Comparison of ENCODE assay signal across 9 mouse cellular contexts in the genomic region with DNA sequence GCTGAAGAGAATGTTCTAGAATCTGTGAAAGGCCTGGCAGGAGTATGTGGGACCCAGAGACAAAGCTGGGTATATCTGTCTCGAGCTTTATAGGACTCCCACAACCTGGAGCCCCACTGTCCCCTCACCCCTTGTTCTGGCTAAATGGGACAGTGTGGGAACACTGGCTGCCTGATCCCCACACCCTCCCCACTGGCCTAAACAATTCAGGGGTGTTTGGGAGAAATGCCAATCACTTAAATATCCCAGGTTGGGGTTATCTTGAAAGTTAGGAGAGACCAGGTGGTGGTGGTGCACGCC. TPM values are rescaled to one million over a fixed set of nuclear protein-coding genes. Genes with fewer than 3 reads are reported as not detected.
DNase-seq lines count a peak whose midpoint lies in the region; ATAC-seq and TF ChIP-seq lines count a peak whose summit lies in the region.
"Had no signal": no experiment of that assay in that cellular context is flagged by ENCODE, and none has a peak within 500 bp of the region (broad histone marks: within the 10 kb centered on the region; RNA-seq: fewer than 3 reads in every experiment).

No protein-coding gene starts in this region.

- TF ChIP-seq CTCF in lung, postnatal 0 days (IDR thresholded peaks at IDR 0.05) = no peak
- TF ChIP-seq CTCF in lung, adult 2 months (IDR thresholded peaks at IDR 0.05; ENCODE audit: insufficient read depth, low read length) = no peak
- TF ChIP-seq CTCF in cerebellum, adult 2 months (IDR thresholded peaks at IDR 0.05; ENCODE audit: borderline replicate concordance, insufficient read depth, low read depth, low read length) = no peak

- no peak for DNase-seq in lung, postnatal 0 days (ENCODE audit: low spot score)
- no peak for DNase-seq in lung, adult 2 months
- no peak for DNase-seq in limb, embryonic 11.5 days (ENCODE audit: low spot score)
- DNase-seq in Muller cell, postnatal 12 days (ENCODE audit: inconsistent ontology term) = no peak
- no peak for DNase-seq in yolk sac, embryonic 10.5 days (ENCODE audit: low spot score)
- no peak for DNase-seq in cerebellum, adult 2 months
- DNase-seq: cerebellum, adult 9-10 months had no signal

- no peak for ATAC-seq in lung, postnatal 0 days
- ATAC-seq in forebrain, embryonic 16.5 days = no peak
- ATAC-seq in limb, embryonic 11.5 days (ENCODE audit: insufficient number of reproducible peaks, low FRiP score, low TSS enrichment, low read depth) = peak; percentile 22; the same call in 1 of the 2 replicates
- no peak for ATAC-seq in neural tube, embryonic 15.5 days (ENCODE audit: low FRiP score)

- no peak for TF ChIP-seq EP300 in lung, postnatal 0 days (IDR thresholded peaks at IDR 0.05)

- H3K27me3 ChIP-seq in lung, postnatal 0 days (replicated peaks; ENCODE audit: insufficient read depth, low read length) = no peaks in the 10 kb centered on the region
- no peaks in the 10 kb centered on the region for H3K27me3 ChIP-seq in forebrain, embryonic 16.5 days (replicated peaks; ENCODE audit: control insufficient read depth, insufficient read depth, low read length)
- no peaks in the 10 kb centered on the region for H3K27me3 ChIP-seq in limb, embryonic 11.5 days (ENCODE audit: control insufficient read depth, insufficient read depth, low read length)
- H3K27me3 ChIP-seq in neural tube, embryonic 15.5 days (replicated peaks) = no peaks in the 10 kb centered on the region
- no peaks in the 10 kb centered on the region for H3K27me3 ChIP-seq in cerebellum, adult 2 months (ENCODE audit: control insufficient read depth, insufficient read depth, low read length)

- no peak overlapping the region for H3K27ac ChIP-seq in lung, postnatal 0 days (ENCODE audit: low read length)
- peak overlapping the region; percentile 81 for H3K27ac ChIP-seq in forebrain, embryonic 16.5 days (ENCODE audit: low read length)
- H3K27ac ChIP-seq in limb, embryonic 11.5 days (replicated peaks; ENCODE audit: low read depth, low read length) = peak overlapping the region; percentile 75
- peak overlapping the region; percentile 82 for H3K27ac ChIP-seq in neural tube, embryonic 15.5 days (replicated peaks)
- H3K27ac ChIP-seq in cerebellum, adult 2 months (ENCODE audit: insufficient read depth, low read length) = no peak overlapping the region

- H3K9ac ChIP-seq in lung, postnatal 0 days (replicated peaks; ENCODE audit: low read depth) = no peak overlapping the region
- H3K9ac ChIP-seq in forebrain, embryonic 16.5 days (replicated peaks; ENCODE audit: low read depth, low read length) = peak overlapping the region; percentile 7; the same call in 1 of the 2 replicates
- H3K9ac ChIP-seq in limb, embryonic 11.5 days (ENCODE audit: low read length) = no peak overlapping the region
- H3K9ac ChIP-seq in neural tube, embryonic 15.5 days (replicated peaks) = no peak overlapping the region

- no peaks in the 10 kb centered on the region for H3K36me3 ChIP-seq in lung, postnatal 0 days (ENCODE audit: insufficient read depth, low read length)
- no peaks in the 10 kb centered on the region for H3K36me3 ChIP-seq in forebrain, embryonic 16.5 days (ENCODE audit: control insufficient read depth, insufficient read depth)
- no peaks in the 10 kb centered on the region for H3K36me3 ChIP-seq in limb, embryonic 11.5 days (ENCODE audit: control insufficient read depth, insufficient read depth, low read length)
- H3K36me3 ChIP-seq in neural tube, embryonic 15.5 days = no peaks in the 10 kb centered on the region

- WGBS in lung, postnatal 0 days = 65% methylated on average over 2 of the region's 2 CpGs
- 58% methylated on average over 2 of the region's 2 CpGs for WGBS in lung, adult 2 months
- 50% methylated on average over 2 of the region's 2 CpGs for WGBS in forebrain, embryonic 16.5 days
- 62% methylated on average over 2 of the region's 2 CpGs for WGBS in limb, embryonic 11.5 days
- WGBS in neural tube, embryonic 15.5 days = 50% methylated on average over 2 of the region's 2 CpGs
- WGBS in cerebellum, adult 2 months = 53% methylated on average over 2 of the region's 2 CpGs

- 0 out of 2 replicates have a peak overlapping the region, but pooled peaks have one; percentile 12 for H3K4me2 ChIP-seq in lung, postnatal 0 days (replicated peaks; ENCODE audit: low read depth, low read length)
- H3K4me2 ChIP-seq in forebrain, embryonic 16.5 days (ENCODE audit: low read length) = peak overlapping the region; percentile 35; the same call in 1 of the 2 replicates
- peak overlapping the region; percentile 43; the same call in 1 of the 2 replicates for H3K4me2 ChIP-seq in limb, embryonic 11.5 days (ENCODE audit: low read depth, severe bottlenecking)
- H3K4me2 ChIP-seq in neural tube, embryonic 15.5 days = peak overlapping the region; percentile 46

- H3K4me3 ChIP-seq in lung, postnatal 0 days (ENCODE audit: low read depth, low read length) = no peak overlapping the region
- H3K4me3 ChIP-seq in lung, adult 2 months (replicated peaks; ENCODE audit: extremely low read depth, low read depth, low read length) = no peak overlapping the region
- no peak overlapping the region for H3K4me3 ChIP-seq in forebrain, embryonic 16.5 days (replicated peaks; ENCODE audit: low read length)
- no peak overlapping the region for H3K4me3 ChIP-seq in limb, embryonic 11.5 days (ENCODE audit: low read depth, low read length)
- H3K4me3 ChIP-seq in neural tube, embryonic 15.5 days (replicated peaks) = no peak overlapping the region
- H3K4me3 ChIP-seq in cerebellum, adult 2 months (replicated peaks; ENCODE audit: insufficient read depth, low read depth, low read length) = no peak overlapping the region

- H3K9me3 ChIP-seq in lung, postnatal 0 days (ENCODE audit: low read length) = no peaks in the 10 kb centered on the region
- H3K9me3 ChIP-seq in forebrain, embryonic 16.5 days (ENCODE audit: control insufficient read depth, low read length) = no peaks in the 10 kb centered on the region
- no peaks in the 10 kb centered on the region for H3K9me3 ChIP-seq in limb, embryonic 11.5 days (ENCODE audit: control insufficient read depth, low read length)
- H3K9me3 ChIP-seq in neural tube, embryonic 15.5 days (replicated peaks) = no peaks in the 10 kb centered on the region

- no peak for TF ChIP-seq POLR2A in lung, adult 2 months (IDR thresholded peaks at IDR 0.05; ENCODE audit: borderline replicate concordance, extremely low read depth, low read depth, low read length)
- no peak for TF ChIP-seq POLR2A in cerebellum, adult 2 months (IDR thresholded peaks at IDR 0.05; ENCODE audit: borderline replicate concordance, insufficient read depth, low read length)

- peaks cover 3% of the 10 kb centered on the region; the same call in 1 of the 2 replicates for H3K4me1 ChIP-seq in lung, postnatal 0 days (ENCODE audit: insufficient read depth, low read depth, low read length)
- H3K4me1 ChIP-seq in lung, adult 2 months (ENCODE audit: control insufficient read depth, insufficient read depth, low read length) = peaks cover 5% of the 10 kb centered on the region
- peaks cover 21% of the 10 kb centered on the region for H3K4me1 ChIP-seq in forebrain, embryonic 16.5 days (replicated peaks; ENCODE audit: control insufficient read depth, insufficient read depth, low read length)
- peaks cover 17% of the 10 kb centered on the region for H3K4me1 ChIP-seq in limb, embryonic 11.5 days (ENCODE audit: control insufficient read depth, insufficient read depth, low read length)
- H3K4me1 ChIP-seq in neural tube, embryonic 15.5 days = peaks cover 30% of the 10 kb centered on the region
- peaks cover 8% of the 10 kb centered on the region; the same call in 1 of the 2 replicates for H3K4me1 ChIP-seq in cerebellum, adult 2 months (ENCODE audit: control insufficient read depth, insufficient read depth, low read length)

RNA-seq across cellular contexts. Expression of gene Tldc1, which starts 20.7 kb away (rescaled TPM):
- polyA plus RNA-seq in lung, postnatal 0 days (2015; fragmentation: Nextera tagmentation; extraction: Ambion mirVana) = 7.9 and 9.7 TPM in 2 replicates
- polyA plus RNA-seq in lung, adult 2 months (2012; rRNA removed) = 10.2 and 10.8 TPM in 2 replicates
- polyA plus RNA-seq in forebrain, embryonic 16.5 days (2015; fragmentation: Nextera tagmentation; extraction: Ambion mirVana) = 15.3 and 16.1 TPM in 2 replicates
- polyA plus RNA-seq in limb, embryonic 11.5 days (2014; fragmentation: Nextera tagmentation; extraction: Ambion mirVana) = 7.0 and 10.3 TPM in 2 replicates
- polyA plus RNA-seq in neural tube, embryonic 15.5 days (2015; fragmentation: Nextera tagmentation; extraction: Ambion mirVana) = 10.0 and 12.0 TPM in 2 replicates
- polyA plus RNA-seq in cerebellum, adult 2 months (2012; rRNA removed) = 10.8 and 11.0 TPM in 2 replicates

RNA-seq across cellular contexts. Expression of gene Cotl1, which starts 41.4 kb away (rescaled TPM):
- polyA plus RNA-seq in lung, postnatal 0 days (2015; fragmentation: Nextera tagmentation; extraction: Ambion mirVana) = 54.3 and 54.6 TPM in 2 replicates
- 155 and 180 TPM in 2 replicates for polyA plus RNA-seq in lung, adult 2 months (2012; rRNA removed)
- 119 and 147 TPM in 2 replicates for polyA plus RNA-seq in forebrain, embryonic 16.5 days (2015; fragmentation: Nextera tagmentation; extraction: Ambion mirVana)
- 181 and 197 TPM in 2 replicates for polyA plus RNA-seq in limb, embryonic 11.5 days (2014; fragmentation: Nextera tagmentation; extraction: Ambion mirVana)
- 104 and 158 TPM in 2 replicates for polyA plus RNA-seq in neural tube, embryonic 15.5 days (2015; fragmentation: Nextera tagmentation; extraction: Ambion mirVana)
- polyA plus RNA-seq in cerebellum, adult 2 months (2012; rRNA removed) = 149 and 156 TPM in 2 replicates

Comparison
In these comparisons a context has a peak if more than half of its experiments do, and no peak if none do; other contexts are left out.
1. H3K27ac ChIP-seq: peak in forebrain, embryonic 16.5 days (single experiment), limb, embryonic 11.5 days (single experiment) and neural tube, embryonic 15.5 days (single experiment); none in lung, postnatal 0 days (single experiment) and cerebellum, adult 2 months (single experiment).
2. Peak in every context shown above with its lines, with median percentiles within 50 percentile points of each other: H3K4me2 ChIP-seq.